Mouse (Mus musculus): ENCODE measurements around the gene Ambra1.

Ambra1 gene

DNA sequence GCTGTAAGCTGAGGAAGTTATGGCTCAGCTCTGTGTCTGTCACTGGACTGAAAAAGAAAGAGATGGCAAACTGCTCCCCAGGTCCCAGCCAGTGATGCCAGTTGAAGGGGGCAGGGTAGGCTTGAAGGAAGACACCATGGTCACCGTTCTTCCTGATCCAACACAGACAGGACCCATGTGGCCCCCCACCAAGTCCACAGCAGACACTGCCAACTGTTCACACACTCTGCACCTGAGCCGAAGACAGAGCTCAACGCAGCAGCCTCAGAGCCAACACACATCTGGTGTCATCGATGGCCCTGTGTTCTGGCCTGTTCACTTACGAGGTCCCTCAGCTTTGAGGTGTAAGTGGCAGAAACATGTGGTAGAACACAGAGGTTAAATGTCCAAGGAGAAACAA is 230.5 kb downstream of the Ambra1 start:
- DNase-seq (ENCODE audit: low spot score): no peak

DNA sequence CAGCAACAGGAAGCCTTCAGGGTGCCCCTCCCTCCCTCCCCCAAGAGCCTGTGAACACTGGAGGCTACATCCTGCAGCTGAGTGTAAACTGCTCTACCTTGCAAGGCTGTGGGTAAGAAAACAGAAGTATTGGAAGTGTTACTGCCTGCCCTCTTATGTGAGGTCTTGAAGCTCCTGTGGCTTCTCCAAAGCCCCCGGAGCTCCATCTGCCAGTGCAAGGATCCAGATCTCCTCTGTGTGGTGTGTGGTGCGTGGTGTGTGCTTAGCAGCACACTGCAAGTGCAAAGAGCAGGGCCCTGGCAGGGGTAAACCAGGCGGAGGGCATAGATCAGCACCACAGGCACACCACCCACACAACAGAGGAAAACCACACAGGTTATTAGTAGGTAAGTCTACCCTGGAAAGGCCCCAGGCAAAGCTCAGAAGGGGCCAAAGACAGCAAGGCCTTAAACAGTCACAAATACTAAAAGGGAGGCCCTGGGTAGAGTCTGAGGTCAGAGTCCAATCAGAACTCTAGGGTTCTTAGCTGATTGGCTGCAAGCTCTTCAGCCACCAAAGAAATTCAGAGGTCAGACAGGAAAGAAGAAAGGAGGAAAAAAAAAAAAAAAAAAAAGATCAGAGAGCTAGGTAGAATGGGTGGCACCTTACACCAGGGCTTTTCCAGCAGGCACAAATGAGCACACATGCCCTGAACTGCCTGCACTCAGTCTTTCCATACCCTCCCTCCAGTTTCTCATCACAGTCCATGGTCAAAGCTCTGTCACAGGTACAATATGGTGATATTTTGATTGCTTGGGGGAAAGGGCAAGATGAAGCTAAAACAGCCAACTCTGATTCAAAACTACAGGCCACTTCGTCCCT is 232.2 kb downstream of the Ambra1 start:
- DNase-seq (ENCODE audit: low spot score): no peak

DNA sequence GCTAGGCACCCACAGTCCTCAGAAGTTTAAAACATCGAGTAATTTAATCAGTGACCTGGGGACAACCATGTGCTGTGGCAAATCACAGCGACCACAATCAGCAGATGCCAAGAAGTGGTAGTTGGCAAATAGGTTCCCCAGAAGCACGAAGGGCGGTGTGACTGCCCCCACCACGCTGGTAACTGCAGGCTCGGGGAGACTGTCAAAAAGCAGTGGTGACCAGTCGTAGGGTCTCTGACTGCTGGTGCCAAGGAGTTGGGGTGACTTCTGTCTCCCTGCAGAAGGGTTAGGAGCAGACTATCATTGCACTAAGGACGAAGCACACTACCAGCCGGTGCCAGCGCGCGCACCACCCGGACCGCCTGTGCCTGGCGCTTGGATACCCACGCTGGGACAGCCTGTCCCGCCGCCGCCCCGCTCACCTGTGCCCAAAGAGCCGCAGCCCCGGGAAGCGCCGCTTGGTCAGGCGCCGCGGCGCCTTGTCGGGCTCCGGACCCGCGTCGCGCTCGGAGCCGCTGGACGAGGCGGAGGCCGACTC is 233.0 kb downstream of the Ambra1 start:
- DNase-seq (ENCODE audit: low spot score): no peak

DNA sequence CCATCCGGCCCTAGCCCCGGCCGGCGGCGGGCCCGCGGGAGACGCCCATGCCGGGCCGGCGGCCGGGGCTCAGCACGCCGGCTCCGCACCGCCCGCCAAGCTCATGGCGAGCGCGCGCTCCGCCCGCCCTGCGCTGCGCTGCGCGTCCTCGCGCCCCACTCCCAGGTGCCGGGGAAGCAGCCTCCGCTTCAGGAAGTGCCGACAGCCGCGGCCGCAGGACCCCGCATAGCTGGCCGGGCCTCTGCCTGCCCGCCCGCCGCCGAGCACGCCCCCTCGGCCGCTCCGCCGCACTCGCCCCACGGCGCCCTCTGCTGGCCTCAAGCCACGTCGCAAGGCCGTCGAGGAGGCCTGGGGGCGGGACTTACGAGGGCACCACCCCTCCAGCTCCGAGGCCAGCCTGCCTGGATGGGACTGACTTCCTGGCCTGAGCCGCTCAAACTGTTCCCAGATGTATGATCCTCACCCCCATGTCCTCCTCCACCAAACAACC is 233.6 kb downstream of the Ambra1 start:
- DNase-seq (ENCODE audit: low spot score): peak; percentile 99

DNA sequence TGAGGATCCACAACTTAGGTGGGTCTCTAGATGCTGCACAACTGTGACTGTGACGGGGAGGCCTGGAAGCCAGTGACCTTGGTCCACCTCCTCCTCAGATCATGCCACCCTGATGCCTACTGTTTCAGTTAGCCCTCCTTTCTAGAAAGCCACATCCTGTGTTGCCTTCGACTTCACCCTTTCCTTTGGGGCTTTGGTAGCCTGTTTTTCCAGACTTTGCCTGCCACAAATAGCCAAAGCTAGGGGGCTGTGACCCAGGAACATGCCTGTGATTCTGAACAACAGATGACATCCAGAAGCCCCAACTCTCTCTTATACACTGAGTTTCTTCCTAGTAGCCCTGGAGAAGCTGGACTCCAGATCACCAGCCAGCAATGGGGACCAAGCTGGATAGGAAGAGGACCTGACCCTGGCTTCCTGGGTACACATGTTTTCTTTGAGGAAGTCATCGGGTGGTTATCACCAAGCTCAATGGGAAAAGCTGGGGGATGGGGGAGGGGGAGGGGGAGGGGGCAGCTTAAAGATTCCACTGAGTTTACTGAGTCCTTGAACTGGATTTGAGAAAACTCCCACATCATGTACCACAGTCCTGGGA is 234.8 kb downstream of the Ambra1 start:
- DNase-seq (ENCODE audit: low spot score): no peak

DNA sequence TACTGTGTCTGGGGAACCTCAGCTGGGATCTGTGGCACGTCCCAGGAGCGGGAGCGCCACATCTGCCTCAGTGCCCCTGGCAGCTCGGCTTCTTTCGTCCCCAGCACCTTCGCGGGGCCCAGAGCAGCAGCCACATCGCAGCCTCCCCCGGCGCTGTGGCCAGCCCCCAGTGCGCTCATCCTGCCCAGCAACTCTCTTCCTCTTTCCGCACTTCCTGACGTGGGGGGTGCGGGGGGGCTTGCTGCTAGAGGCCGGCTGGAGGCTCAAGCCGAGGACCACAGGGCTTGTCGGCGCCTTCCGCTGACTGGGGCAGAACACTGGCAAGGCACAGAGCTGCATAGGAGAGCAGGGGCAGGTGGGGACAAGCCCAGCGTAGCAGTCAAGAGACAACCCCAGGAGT is 235.5 kb downstream of the Ambra1 start:
- DNase-seq (ENCODE audit: low spot score): no peak

DNA sequence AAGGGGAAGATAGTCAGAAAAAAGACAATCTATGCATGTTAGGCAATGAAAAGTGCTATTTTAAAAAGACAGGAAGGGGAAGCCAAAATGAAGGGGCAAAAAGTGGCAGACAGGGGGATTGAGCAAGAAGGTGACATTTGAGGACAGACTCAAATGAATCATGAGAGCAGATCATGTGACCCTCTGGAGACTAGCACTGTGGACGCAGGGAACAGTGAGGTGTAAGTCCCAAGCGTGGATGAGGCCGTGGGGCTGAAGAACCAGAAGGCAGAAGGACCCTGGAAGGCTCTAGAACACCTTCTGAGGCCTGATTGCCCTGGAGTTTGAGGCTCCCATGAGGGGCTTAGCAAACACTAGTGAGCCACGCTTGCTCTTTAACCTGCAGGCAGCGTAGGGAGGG is 236.4 kb downstream of the Ambra1 start:
- DNase-seq (ENCODE audit: low spot score): no peak

DNA sequence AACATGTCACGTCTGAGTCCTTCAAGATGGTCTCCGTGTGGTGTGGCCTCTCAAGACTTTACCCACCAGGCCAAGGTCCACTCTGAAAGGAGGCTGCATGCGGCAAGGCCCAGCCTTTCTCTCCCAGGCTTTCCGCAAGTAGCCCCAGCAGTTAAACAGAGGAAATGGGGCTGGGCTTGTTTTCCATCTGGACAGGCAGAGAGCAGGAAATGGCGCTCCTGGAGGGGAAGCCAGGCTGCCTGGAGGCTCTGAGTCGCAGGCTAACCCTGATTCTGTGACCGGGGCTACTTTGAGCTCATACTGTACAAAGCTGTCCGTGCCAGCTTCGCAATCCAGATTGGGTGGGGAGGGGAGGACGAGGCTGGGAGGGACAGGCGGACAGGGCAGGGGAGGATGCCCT is 238.0 kb downstream of the Ambra1 start:
- no peak for DNase-seq (ENCODE audit: low spot score)

All from testis, postnatal 10 days (tissue).